Mouse (Mus musculus) spleen, postnatal 4 days (tissue): ENCODE data around the gene Sctr.

Source experiments
- DNase-seq, 2 experiments: peaks; one replicate each; pipeline ENCODE4 v3.0.0; 2022; ENCODE audit warnings: low spot score in 2 of 2

Gene Sctr

GRCm38 (mm10) chr1:120100456-120101226 is 93.9 kb downstream of the Sctr start:
- DNase-seq, result no peak

DNA sequence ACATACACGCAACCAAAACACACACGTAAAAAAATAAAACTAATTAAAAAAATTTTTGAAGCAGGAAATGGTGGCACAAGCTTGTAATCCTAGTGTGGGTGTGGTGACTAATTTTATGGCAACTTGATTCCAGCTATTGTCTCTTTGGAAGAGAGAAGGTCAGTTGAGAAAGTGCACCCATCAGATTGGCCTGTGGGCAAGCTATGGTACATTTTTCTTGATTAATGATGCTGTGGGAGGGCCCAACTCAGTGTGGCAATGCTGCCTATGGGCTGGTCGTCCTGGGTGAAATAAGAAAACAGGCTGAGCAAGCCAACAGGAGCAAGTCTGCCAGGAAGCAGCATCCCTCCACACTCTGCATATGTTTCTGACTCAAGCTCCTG is 94.5 kb downstream of the Sctr start:
- DNase-seq, result no peak

DNA sequence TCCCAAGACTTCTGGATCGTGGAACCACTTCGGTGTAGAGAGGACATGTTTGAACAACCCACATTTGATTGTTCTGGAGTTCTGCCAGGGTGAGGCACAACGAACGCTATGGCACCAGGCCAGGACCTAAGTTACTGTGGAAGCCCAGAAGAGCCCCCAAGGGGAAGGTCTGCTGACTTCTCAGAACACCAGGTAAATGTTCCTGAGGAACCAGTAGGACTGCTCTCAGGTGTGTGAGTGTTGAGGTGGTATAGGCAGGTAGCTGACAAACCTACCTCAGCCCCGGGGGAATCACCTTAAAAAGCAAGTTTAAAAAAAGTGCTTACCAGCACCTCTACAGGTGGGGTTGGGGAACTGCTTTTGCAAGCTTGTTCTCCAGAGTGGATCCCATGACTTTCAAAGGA is 98.9 kb downstream of the Sctr start:
- DNase-seq, result no peak

DNA sequence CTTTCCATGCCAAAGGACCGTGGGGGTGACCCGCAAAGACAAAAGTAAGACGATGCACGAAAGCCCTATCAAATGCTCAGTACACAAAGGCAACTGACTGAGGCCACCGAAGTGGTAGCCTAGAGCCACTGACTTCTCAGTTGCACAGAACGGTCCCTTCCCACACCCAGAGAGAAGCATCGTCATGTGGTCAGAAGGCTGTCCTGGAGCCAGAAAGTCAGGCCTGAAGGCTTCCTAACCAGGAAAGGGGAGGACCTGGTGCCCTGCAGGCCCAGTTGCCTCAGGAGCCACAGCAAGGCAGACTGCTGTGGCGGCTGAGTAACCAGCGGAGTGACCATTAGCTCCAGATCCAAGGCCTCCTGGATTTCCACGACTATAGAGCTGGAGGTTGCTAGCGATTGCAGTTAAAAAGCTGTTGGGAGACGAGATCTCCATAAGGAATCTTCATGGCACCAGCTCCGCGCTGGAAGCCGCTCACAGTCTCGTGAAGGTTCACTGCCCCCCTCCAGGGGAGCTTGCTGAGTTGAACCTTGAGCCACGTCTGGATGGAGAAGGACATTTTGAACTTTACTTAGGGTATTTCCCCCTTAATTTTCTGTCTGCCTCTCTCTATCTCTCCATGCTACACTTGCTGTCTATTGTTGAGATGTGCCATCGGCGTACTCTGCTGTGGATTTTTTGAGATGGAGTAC is 103.2 kb downstream of the Sctr start:
- DNase-seq, result no peak

DNA sequence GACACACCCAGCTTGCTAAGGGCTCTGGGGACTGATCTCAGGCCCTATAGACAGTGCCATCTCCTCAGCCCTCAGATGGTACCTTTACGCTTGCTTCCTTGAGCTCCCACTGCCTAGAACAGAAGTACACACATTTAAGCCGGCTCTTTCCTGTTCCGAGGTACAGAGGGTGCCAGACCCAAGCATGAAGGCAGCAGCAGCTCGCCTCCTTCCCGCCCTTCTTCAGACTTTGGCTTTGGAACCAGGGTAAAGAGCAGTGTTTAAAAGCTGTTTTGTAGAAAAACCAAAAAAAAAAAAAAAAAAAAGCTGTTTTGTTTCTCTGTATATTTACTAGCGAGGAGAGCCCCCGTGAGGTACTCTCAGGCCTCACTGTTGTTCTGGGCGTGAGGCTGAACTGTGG is 105.1 kb downstream of the Sctr start:
- DNase-seq, result no peak

DNA sequence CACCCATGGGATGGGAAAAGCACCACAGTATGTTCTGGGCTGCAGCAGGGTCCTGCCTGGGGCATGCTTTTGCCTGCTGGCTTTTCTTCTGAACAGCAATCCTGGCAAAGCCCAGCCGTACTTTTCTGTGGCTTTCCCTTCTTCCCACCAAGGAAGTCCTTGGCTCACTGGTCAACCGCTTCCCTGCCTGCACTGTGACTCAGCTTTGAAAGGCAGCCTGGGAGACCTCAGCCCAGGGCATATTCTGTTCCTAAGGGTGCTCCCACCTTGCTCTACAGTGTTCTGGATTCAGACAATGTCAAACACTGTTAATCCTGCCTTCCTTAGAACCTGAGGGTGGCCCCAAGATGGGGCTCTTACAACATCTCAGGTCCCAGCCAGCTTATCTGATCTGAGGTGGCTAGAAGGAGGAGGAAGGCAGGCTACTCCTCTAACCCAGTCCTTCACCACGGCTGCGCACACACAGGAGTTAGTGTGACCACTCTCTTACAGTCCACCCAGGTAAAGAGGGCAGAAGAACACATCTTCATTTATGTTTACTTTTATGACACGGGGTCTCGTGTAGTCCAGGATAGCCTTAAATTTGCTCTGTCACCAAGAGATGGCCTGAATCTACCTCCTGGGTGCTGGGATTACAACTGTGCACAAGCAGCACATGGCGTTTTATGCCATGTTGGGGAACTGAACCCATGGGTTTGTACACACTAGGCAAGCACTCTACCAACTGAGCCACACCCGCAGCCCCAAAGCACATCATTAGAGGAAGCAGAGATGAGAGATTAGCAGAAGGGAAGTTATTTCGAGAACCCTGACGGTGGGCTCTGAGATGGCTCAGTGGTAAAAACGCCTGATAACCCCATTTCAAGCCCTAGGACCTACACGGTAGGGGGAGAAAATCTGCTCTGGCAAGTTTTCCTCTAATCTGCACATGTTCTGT is 105.8 kb downstream of the Sctr start:
- no peak for DNase-seq
